Mouse (Mus musculus) thymus, adult 2 months (tissue): ENCODE results near the gene Shank1.

ENCODE experiments used
- CTCF ChIP-seq: fragments of 200-500 bp; IDR thresholded peaks from 2 replicates; pipeline ENCODE4 v1.5.1; 2012; ENCODE audit warnings: mild to moderate bottlenecking, control low read depth, low read length, moderate library complexity, borderline replicate concordance; ENCODE audit not compliant: control insufficient read depth, poor library complexity, insufficient read depth; ENCODE audit errors: extremely low read depth
- POLR2A ChIP-seq: fragments of 200-500 bp; IDR thresholded peaks from 2 replicates; pipeline ENCODE4 v1.6.1; 2012; ENCODE audit warnings: mild to moderate bottlenecking, low read length, control low read depth, moderate library complexity; ENCODE audit not compliant: control insufficient read depth, poor library complexity, insufficient read depth; ENCODE audit errors: extremely low read depth

- TF ChIP-seq POLR2A = no peak
- TF ChIP-seq CTCF = no peak
Observed at GRCm38 (mm10) chr7:44311713-44312304, 1.8 kb downstream of the Shank1 start.
